Mouse (Mus musculus) left cerebral cortex, postnatal 4 days (tissue): ENCODE results near the gene Fsd1l. TPM values are rescaled to one million over a fixed set of nuclear protein-coding genes. Genes with fewer than 3 reads are reported as not detected.

Experiments used
- DNase-seq: peaks from one replicate; pipeline ENCODE4 v3.0.0-alpha.2; 2022
- intact Hi-C: fragments of 180-260 bp; cut with DNase I; formaldehyde crosslinking; loops from one replicate; pipeline ENCODE4 v1.15.1; 2025
- total RNA-seq, 2 experiments: library from RNA; stranded (reverse); gene quantifications; 2 replicates each; pipeline ENCODE4 v1.2.3; 2021

The Fsd1l gene
- total RNA-seq, result 10 to 100 TPM; 71.5 to 80.9 TPM

DNA sequence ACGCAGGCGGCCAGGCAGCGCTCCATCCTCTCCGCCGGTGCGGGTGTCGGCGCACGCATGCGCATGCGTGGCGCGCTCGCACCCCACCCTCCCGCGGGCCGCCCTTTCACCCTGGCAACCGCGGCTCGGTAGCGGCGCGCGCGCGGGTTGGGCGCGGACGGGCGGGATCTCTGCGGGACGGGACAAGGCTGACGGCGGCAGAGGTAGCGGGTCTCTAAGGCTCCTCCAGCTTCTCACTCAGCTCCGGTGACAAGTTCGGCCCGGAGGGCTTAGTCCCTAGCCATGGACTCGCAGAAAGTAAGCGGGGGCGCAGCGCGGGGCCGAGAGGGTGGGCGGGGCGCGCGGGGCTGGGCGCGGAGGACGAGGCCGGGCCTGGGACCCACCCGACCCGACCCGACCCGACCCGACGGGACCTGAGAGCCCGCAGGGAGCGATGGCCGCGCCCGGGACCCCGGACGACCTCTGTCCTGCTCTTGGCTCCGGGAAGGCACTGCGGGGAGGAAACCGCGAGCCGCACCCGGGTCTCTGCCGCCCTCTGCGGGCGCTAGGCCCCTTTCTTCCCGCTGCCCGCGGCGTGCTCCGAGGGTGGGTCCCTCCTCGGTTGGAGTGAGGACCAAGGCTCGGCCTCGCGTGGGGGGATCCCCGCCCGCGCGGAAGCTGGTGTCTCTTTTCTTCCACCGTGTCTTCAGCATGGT is at the start of gene Fsd1l:
Gene Fsd1l (plus strand): TSS at position 156 of the 695 bp plus-strand sequence.
- intact Hi-C loops, result no loop called here
- peak; percentile 88 for DNase-seq

DNA sequence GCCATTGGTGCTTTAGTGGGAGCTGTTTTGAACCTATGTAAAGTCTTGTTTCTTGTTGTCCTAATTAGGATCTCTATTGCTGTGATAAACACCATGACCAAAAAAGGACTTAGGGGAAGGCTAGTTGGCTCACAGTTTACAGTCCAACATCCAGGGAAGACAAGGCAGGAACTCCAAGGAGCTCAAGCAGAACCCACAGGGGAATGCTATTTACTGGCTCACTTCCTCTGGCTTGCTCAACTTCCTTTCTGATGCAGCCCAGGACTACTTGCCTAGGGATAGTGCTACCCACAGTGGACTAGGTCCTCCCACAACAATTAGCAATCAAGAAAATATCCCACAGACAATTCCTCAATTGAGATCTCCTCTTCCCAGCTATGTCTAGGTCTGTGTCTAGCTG is 43.6 kb upstream of the Fsd1l start:
- DNase-seq, result no peak
- intact Hi-C loops, result no loop called here

DNA sequence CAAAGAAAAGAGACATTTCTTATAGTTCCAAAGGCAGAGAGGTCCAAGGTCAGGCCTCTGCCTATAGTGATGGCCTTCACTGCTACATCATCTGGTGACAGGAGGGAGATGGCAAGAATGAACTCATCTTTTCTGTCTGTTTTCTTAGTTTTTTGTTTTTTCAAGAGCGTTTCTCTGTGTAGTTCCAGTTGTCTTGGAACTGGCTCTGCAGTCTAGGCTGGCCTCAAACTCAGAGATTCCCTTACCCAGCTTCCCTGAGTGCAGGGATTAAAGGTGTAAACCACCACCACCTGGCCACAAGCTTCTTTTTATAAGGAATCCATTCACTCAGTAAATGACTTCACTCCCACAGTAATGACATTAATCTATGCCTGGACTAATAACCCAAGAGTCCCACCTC is 42.3 kb upstream of the Fsd1l start:
- no peak for DNase-seq

DNA sequence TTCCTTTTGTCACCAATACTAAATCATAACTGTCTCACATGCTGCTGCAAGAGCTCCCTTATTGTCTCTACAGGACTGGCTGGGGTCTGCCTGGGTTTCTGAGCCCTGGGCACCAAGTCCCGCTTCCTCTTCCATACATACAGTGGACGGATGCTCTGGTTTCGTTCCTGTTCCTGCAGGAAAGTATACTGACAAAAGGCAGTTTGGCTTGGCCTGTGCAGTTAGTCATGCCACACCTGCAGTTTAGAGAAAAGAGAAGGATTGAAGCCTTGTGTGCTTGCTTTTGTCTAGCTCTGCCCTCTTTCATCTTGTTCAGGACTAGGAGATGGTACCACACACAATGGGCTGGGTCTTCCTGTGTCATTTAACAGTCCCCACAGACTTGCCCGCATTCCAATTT is 41.8 kb upstream of the Fsd1l start:
- no peak for DNase-seq
- intact Hi-C loops, result no loop called here

More for the DNA sequence above, 42.3 kb upstream of the Fsd1l start:
- intact Hi-C loops, result no loop called here

DNA sequence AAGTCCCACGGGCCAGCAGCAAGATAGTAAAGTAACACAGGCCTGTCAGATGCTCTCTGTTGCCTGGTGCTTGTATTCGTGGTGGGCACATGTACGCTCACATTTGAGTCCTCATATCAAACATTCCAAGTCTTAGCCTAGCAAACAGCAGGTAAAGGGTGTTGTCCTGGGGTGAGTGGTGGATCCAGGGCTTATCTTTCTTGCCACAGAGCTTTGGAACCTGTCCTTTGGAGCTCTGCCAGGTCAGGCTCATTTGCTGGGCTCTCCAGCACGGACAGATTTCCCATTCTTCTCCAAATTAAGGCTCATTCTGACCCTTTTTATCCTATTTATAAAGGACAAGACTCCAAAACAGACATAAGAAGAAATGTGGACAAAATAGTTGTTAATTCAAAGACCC is 41.1 kb upstream of the Fsd1l start:
- intact Hi-C loops, result loop anchor here (5.0 to 10.0 kb wide), 3 partner anchors 208 to 555 kb away; no protein-coding TSS in a partner anchor
- DNase-seq, result no peak

DNA sequence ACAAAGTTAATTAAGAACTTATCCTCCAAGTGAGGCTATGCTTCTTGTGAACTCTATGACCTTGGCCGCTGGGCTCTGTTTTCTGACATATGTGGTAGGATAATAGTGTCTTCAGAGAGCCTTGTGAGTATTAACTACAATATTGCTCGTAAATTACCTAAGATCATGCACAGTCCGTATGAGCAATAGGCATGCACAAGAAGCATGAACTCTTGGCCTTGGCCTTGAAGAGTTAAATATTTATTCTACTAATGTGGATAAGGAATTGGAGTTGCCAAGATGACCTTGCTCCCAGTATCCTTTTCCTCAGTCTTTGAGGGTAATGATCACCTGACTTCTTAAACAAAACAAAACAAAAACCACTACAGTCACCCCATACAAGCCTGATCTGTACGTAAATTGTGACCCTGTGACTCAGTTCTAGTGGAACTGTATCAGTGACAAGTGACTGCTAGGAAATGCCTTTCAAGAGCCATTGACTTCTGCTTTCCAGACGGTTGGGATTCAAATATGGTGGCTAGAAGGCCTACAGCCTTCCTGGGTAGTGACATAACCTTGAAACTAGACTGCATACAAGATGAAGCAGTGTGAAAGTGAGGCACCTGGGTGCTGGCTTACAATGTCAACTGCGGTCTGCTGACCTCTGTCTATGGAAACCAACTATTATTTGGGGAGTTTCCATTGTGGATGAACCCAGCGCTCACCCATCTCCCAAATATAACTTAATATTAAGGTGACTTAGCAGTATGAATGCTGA is 40.4 kb upstream of the Fsd1l start:
- intact Hi-C loops, result loop anchor here (5.0 to 10.0 kb wide), 3 partner anchors 209 to 556 kb away; no protein-coding TSS in a partner anchor

DNA sequence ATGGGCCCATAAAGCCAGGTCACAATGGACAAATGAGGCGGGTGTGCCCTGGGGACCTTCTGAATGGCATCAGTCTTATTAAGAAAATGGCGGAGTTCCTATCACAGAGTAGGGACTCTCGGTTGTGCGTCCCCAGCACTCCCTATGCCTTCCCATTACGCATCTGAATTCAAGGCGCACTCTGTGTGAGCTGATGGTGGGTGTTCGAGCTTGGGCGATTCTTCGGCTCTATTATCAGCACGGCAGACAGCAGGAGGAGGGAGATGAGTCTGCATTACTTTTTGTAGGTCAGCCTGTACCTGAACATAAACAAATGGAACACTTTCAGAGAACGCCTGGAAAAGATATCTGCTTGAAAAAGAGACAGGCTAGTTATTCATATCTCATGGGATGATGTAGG is 39.7 kb upstream of the Fsd1l start:
- no peak for DNase-seq
- intact Hi-C loops, result loop anchor here (5.0 to 10.0 kb wide), 3 partner anchors 209 to 557 kb away; no protein-coding TSS in a partner anchor

More for the DNA sequence above, 40.4 kb upstream of the Fsd1l start:
- no peak for DNase-seq

DNA sequence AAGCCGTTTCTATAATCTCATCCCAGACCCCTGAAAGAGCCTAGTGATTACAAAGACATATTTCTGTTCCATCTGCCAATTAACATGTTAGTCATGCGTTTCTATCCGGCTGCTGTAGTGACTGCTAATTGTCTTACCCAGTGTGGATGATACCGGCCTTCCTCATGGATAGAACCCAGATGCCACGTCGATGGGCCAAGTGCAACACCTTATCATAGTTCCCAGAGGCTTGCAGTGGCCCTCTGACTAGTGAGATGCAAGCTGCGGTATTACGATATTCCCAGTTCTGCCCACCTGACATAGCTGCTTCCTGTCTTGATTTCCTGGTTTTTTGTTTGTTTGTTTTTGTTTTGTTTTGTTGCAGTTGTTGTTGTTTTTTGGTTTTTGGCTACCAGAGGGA is 39.3 kb upstream of the Fsd1l start:
- no peak for DNase-seq
- intact Hi-C loops, result loop anchor here (5.0 to 10.0 kb wide), 3 partner anchors 210 to 557 kb away; no protein-coding TSS in a partner anchor

DNA sequence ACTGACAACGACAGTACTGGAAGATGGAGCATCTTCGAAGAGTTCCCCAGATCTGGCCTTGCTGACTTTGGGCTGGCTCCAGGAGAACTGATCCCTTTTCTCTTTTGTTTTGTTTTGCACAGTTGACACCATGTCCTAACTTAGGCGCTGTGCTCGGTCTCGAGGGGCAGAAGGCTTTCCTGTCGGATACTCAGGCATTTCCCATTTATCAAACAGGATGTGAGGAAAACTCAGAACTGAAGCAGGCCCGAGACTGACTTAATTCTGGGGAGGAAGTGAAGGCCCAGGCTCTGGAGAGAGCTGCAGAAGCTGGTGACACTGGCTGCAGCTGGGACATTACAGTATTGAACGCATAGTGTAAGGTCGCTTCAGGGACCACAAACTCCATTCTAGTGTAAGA is 38.9 kb upstream of the Fsd1l start:
- intact Hi-C loops, result loop anchor here (5.0 to 10.0 kb wide), 3 partner anchors 210 to 558 kb away; no protein-coding TSS in a partner anchor
- DNase-seq, result no peak

DNA sequence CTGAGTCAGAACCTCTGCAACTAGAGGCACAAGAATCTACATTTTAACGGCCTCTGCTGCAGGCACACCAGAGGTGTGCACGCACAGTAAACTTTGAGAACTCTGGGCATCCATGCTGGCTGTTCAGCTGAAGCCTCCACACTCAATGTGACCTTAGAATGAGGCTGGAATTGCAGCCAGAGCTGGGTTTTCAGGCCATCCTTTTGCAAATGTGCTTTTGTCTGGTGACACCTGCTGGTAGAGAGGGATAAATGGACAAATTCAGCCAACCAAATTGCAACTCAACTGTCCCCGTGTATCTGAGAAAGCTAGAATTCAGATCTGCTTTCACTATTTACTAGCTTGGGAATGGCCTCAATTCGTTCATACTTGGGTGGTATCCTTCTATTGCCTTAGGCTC is 37.1 kb upstream of the Fsd1l start:
- peak; percentile 60 for DNase-seq
- intact Hi-C loops, result loop anchor here (5.0 to 10.0 kb wide), 3 partner anchors 212 to 559 kb away; no protein-coding TSS in a partner anchor

DNA sequence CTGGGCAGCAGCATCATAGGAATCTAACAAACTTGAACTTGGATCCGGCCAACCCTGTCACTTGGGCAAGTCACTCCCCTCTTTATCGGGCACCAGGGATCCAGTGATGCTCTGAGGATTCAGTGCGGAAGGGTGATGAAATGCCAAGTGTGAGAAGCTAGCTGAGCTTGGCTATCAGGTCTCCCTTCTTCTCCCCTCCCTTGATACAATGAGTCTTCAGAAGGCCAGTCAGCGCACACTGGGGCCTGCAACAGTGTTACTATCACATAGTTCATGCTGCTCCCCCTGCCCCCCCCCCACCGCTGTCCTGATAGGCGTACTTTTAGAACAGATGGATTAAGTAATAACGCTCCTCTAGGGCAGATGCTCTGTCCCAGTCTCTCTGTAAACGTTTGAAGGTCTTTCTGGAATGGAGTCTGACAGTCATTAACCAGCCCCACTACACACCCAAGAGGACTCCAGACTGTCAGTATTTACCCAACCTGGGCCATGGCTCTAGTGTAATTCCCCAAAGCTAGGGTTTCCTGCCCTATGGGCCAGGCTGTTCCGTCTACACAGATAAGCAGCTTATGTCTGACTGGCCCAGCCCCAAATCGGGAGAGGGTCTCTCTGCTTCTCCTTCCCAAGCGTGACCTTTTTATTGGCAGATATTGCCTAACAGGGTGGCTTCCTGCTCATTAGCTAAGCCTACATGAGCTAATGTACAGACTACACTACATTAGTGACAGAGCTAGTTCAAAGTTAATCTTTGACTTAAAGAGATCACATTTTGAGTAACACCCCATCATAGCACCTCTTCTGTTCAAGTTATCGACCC is 35.8 kb upstream of the Fsd1l start:
- intact Hi-C loops, result loop anchor here (10.0 kb wide), 2 partner anchors 481 to 561 kb away; no protein-coding TSS in a partner anchor
- peak; percentile 9 for DNase-seq

DNA sequence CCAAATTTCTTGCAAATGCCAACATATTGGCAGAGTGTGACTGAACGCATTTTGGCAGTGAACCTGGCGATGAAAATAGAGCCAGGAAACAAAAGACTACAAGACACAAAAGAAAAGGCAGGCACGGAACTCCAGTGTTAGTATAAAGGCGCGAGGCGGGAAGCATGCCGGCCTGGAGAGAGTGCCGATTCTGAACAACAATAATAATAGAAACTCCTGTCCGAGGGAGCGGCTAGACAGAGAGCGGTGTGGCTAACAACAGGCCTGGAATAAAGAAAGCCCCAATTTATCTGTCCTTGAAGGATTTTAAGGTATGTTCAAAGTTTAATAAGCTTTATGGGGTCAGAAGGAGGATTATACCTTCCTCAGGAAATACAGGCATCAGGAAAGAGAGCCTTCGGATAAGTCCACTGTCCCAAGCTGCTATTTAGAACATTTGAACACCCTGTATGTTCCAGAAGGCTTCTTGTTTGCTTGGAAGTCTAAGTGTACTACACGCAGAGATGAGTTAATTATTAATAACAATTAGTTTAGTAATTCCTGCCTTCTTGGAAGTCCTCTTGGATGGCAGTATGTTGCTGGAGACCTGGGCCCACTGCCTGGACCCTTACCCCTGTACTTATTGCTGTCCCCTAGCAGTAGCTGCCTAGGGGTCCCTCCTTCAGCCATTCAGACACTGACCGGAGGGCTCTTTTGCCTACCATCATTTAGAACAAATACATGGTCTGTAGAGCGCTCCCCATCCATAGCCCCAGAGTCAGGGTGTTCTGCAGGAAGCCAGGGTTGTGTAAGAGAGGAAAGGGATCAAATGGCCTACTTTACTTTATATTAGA is 35.0 kb upstream of the Fsd1l start:
- DNase-seq, result no peak
- intact Hi-C loops, result loop anchor here (10.0 kb wide), 2 partner anchors 481 to 561 kb away; no protein-coding TSS in a partner anchor

DNA sequence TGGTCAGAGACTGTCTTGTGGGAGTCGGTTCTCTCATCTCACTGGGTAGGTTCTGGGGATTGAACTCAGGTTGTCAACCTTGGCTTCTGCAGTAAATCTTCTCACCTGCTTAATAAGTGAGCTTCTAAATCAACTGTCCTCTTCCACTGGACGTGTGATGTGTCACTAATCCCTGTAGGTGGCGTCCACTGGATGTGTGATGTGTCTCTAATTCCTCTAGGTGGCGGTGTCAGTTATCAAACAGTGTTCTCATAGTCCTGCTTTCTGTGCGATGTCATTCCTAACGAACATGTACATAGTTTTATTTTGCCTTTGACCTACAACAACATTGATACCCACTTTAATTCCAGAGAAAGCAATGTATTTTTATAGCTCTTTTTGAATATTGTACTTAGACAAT is 30.8 kb upstream of the Fsd1l start:
- intact Hi-C loops, result no loop called here
- DNase-seq, result peak; percentile 18

DNA sequence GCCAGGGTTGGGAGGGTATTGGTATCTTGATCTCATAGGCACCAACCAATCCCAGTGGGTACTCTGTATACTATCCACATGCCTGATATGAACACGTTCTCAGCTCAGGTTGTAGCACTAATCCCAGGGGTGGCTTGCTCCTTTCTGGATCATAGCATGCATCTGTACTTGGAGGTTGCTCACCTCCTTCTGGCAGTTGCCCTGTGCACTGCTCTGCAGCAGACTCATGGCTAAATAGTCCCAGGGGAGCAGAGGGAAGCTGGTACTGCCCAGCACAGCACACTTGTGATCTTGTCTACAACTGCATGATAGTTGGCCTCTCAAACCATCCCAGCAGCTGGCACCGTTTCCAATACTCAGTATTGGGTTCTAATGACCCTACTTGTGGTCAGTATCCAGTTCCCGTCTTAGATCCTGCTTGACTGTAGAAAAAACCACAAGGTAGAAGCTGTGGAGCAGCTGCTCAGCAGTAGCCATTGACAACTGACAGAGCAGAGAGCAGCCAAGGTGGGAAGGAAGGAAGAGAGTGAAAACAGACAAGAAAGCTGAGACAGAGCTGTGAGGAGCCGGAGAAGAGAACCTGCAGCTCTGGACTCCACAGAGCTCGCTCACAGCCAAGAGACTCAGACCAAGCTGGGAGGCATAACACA is 16.6 kb upstream of the Fsd1l start:
- DNase-seq, result no peak
- intact Hi-C loops, result no loop called here

DNA sequence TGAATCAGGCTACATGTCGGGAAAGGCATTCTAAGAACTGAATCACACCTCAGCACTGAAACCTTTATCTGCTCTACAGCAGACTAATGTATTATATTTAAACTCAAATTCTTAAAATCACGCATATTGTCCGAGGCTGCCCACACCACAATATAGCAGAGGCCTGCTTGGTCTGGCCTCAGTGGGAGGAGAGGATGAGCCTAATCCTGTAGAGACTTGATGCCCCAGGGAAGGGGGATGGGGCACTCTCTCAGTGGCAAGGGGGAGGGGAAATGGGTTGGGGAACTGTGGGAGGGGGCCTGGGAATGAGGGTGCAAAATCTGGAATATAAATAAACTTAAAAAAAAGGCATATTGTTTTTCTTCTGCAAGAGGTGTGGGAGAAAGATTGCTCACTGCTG is 13.3 kb upstream of the Fsd1l start:
- DNase-seq, result no peak
- intact Hi-C loops, result no loop called here

DNA sequence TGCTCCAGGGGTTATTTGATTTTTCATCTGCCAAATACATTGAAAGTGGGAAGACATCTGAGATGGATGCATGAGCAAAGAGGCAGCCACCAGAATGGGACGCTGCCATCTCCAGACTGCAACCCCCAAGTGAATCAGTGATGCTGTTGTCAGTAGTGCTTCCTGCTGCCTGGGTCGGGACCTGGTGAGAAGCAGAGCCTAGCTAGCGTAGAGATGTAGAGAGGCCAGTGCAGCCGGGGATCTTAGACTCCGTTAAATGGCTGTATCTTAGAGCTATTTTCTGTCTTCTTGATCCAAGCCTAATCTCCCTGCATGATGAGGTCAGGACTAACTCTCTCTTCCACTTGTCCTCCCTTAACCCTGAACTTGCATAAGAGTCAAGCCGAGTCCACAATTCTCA is 11.2 kb upstream of the Fsd1l start:
- intact Hi-C loops, result no loop called here
- no peak for DNase-seq

DNA sequence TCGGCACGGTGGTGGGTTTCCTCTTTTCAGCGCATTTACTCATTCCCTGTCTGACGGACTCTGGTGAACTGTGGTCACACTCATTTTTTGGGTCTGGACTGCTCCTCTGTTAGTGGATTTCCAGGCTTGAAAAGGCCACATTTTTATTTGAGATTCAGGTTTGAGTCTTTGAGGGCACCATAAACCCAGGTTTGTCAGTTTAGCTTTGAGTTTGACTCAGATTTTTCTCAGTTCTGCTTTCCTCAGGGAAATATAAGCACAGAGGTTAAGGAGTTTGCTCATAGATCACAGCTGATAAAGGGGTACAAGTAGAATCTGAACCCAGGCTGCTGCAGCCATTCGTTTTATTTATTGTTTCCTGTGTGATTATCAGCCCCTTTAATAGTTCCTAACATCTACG is 10.2 kb upstream of the Fsd1l start:
- intact Hi-C loops, result no loop called here

DNA sequence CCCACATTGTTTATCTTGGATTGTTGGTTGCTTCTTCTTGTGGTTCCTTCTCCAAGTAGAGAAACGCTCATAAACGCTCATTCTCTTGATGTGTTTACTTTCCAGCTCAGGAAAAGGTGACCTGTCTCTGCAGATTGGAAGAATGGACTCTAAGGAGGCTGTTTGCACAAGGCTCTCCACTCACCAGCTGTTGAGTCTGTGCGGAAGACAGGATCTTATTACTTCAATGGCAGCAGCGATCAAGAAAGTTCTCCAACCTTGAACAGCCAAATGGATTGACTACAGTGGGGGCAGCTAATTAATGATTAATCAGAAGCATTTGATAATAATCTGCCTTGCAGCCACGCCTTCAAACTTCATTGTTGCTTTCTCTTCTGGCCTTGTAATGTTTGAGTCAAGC is 9.8 kb upstream of the Fsd1l start:
- DNase-seq, result no peak
- intact Hi-C loops, result no loop called here

More for the DNA sequence above, 10.2 kb upstream of the Fsd1l start:
- no peak for DNase-seq

DNA sequence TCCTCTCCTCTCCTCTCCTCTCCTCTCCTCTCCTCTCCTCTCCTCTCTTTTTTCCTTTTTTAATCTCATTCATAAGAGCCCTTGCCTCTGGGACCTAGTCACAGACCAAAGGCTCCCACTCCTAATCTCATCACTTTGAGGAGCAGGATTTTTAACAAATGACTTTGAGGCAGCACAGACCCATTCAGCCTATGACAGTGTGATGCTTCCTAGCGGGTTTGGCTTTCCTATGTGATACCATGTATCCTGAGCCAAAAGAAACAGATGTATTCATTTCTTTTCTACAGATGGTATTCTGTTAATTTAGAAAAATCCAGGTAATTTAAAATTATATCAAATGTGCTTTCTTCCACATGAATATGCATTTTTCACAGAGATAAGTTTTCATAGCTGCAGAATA is 7.6 kb upstream of the Fsd1l start:
- intact Hi-C loops, result no loop called here
- no peak for DNase-seq
